Mouse (Mus musculus): ENCODE measurements at regions not wholly inside any gene's neighbourhood (a gene's known extent, or its start where the extent isn't known, plus 50 kb on each side); places are given as distances from the start of the nearest gene placed in this dataset.
A peak's percentile ranks its signal among the peaks of the same experiment; 100 is the strongest.

- peak overlapping the region; percentile 32 for H3K4me2 ChIP-seq
- ATAC-seq (replicated peaks; ENCODE audit: insufficient number of reproducible peaks, low FRiP score, low TSS enrichment): peak; percentile 82
- peaks cover 13% of the 10 kb centered on the region for H3K4me1 ChIP-seq (ENCODE audit: control insufficient read depth, insufficient read depth, low read length)
- no peaks in the 10 kb centered on the region for H3K36me3 ChIP-seq (ENCODE audit: control insufficient read depth, insufficient read depth, low read length)
- no peak overlapping the region for H3K4me3 ChIP-seq (ENCODE audit: low read depth, low read length)
- no peaks in the 10 kb centered on the region for H3K27me3 ChIP-seq (ENCODE audit: control insufficient read depth, insufficient read depth, low read length)
- H3K9ac ChIP-seq (ENCODE audit: low read depth, low read length): no peak overlapping the region
- WGBS (ENCODE audit: insufficient replicate concordance): 43% methylated on average over 13 of the region's 13 CpGs
- H3K9me3 ChIP-seq (replicated peaks; ENCODE audit: control insufficient read depth, low read length): no peaks in the 10 kb centered on the region
- peak overlapping the region; percentile 75 for H3K27ac ChIP-seq (ENCODE audit: low read depth, low read length)
These were observed 131.1 kb upstream of the Gas1 start for GRCm38 (mm10) chr13:60308062-60308801.

GRCm38 (mm10) chr13:60309482-60309881 lies 132.3 kb upstream of the Gas1 start:
- Histone ChIP-seq H3K27me3 (ENCODE audit: control insufficient read depth, insufficient read depth, low read length) (no peaks in the 10 kb centered on the region), H3K4me2 (no peak overlapping the region), H3K9me3 (replicated peaks; ENCODE audit: control insufficient read depth, low read length) (no peaks in the 10 kb centered on the region), H3K4me1 (ENCODE audit: control insufficient read depth, insufficient read depth, low read length) (peaks cover 13% of the 10 kb centered on the region), H3K9ac (ENCODE audit: low read depth, low read length) (no peak overlapping the region), H3K27ac (ENCODE audit: low read depth, low read length) (no peak overlapping the region), H3K36me3 (ENCODE audit: control insufficient read depth, insufficient read depth, low read length) (no peaks in the 10 kb centered on the region), H3K4me3 (ENCODE audit: low read depth, low read length) (no peak overlapping the region)
- ATAC-seq (replicated peaks; ENCODE audit: insufficient number of reproducible peaks, low FRiP score, low TSS enrichment): no peak
- 84% methylated on average over 12 of the region's 12 CpGs for WGBS (ENCODE audit: insufficient replicate concordance)

- H3K9me3 ChIP-seq (replicated peaks; ENCODE audit: control insufficient read depth, low read length): no peaks in the 10 kb centered on the region
- H3K4me1 ChIP-seq (ENCODE audit: control insufficient read depth, insufficient read depth, low read length): peaks cover 13% of the 10 kb centered on the region
- H3K4me3 ChIP-seq (ENCODE audit: low read depth, low read length): no peak overlapping the region
- 88% methylated on average over 4 of the region's 4 CpGs for WGBS (ENCODE audit: insufficient replicate concordance)
- no peak for ATAC-seq (replicated peaks; ENCODE audit: insufficient number of reproducible peaks, low FRiP score, low TSS enrichment)
- H3K36me3 ChIP-seq (ENCODE audit: control insufficient read depth, insufficient read depth, low read length): no peaks in the 10 kb centered on the region
- H3K27ac ChIP-seq (ENCODE audit: low read depth, low read length): no peak overlapping the region
- H3K4me2 ChIP-seq: no peak overlapping the region
- H3K27me3 ChIP-seq (ENCODE audit: control insufficient read depth, insufficient read depth, low read length): no peaks in the 10 kb centered on the region
- H3K9ac ChIP-seq (ENCODE audit: low read depth, low read length): no peak overlapping the region
These were observed 132.8 kb upstream of the Gas1 start for GRCm38 (mm10) chr13:60309926-60310325.

GRCm38 (mm10) chr13:60312397-60313085 lies 135.4 kb upstream of the Gas1 start:
- Histone ChIP-seq H3K4me3 (ENCODE audit: low read depth, low read length) (no peak overlapping the region), H3K4me1 (ENCODE audit: control insufficient read depth, insufficient read depth, low read length) (peaks cover 12% of the 10 kb centered on the region), H3K9ac (ENCODE audit: low read depth, low read length) (no peak overlapping the region), H3K9me3 (replicated peaks; ENCODE audit: control insufficient read depth, low read length) (no peaks in the 10 kb centered on the region), H3K27ac (ENCODE audit: low read depth, low read length) (no peak overlapping the region), H3K4me2 (no peak overlapping the region), H3K36me3 (ENCODE audit: control insufficient read depth, insufficient read depth, low read length) (no peaks in the 10 kb centered on the region), H3K27me3 (ENCODE audit: control insufficient read depth, insufficient read depth, low read length) (no peaks in the 10 kb centered on the region)
- no peak for ATAC-seq (replicated peaks; ENCODE audit: insufficient number of reproducible peaks, low FRiP score, low TSS enrichment)
- 73% methylated on average over 7 of the region's 7 CpGs for WGBS (ENCODE audit: insufficient replicate concordance)

- no peaks in the 10 kb centered on the region for H3K27me3 ChIP-seq (ENCODE audit: control insufficient read depth, insufficient read depth, low read length)
- H3K9me3 ChIP-seq (replicated peaks; ENCODE audit: control insufficient read depth, low read length): no peaks in the 10 kb centered on the region
- H3K4me2 ChIP-seq: no peak overlapping the region
- H3K4me3 ChIP-seq (ENCODE audit: low read depth, low read length): no peak overlapping the region
- 78% methylated on average over 8 of the region's 8 CpGs for WGBS (ENCODE audit: insufficient replicate concordance)
- H3K9ac ChIP-seq (ENCODE audit: low read depth, low read length): no peak overlapping the region
- no peak overlapping the region for H3K27ac ChIP-seq (ENCODE audit: low read depth, low read length)
- no peaks in the 10 kb centered on the region for H3K36me3 ChIP-seq (ENCODE audit: control insufficient read depth, insufficient read depth, low read length)
- ATAC-seq (replicated peaks; ENCODE audit: insufficient number of reproducible peaks, low FRiP score, low TSS enrichment): no peak
- no peaks in the 10 kb centered on the region for H3K4me1 ChIP-seq (ENCODE audit: control insufficient read depth, insufficient read depth, low read length)
These were observed 141.4 kb upstream of the Gas1 start for GRCm38 (mm10) chr13:60318436-60319020.

- Histone ChIP-seq H3K27me3 (ENCODE audit: control insufficient read depth, insufficient read depth, low read length) (no peaks in the 10 kb centered on the region), H3K4me1 (ENCODE audit: control insufficient read depth, insufficient read depth, low read length) (no peaks in the 10 kb centered on the region), H3K9ac (ENCODE audit: low read depth, low read length) (no peak overlapping the region), H3K4me3 (ENCODE audit: low read depth, low read length) (no peak overlapping the region), H3K4me2 (no peak overlapping the region), H3K27ac (ENCODE audit: low read depth, low read length) (no peak overlapping the region), H3K9me3 (replicated peaks; ENCODE audit: control insufficient read depth, low read length) (no peaks in the 10 kb centered on the region), H3K36me3 (ENCODE audit: control insufficient read depth, insufficient read depth, low read length) (no peaks in the 10 kb centered on the region)
- 77% methylated on average over 4 of the region's 4 CpGs for WGBS (ENCODE audit: insufficient replicate concordance)
- ATAC-seq (replicated peaks; ENCODE audit: insufficient number of reproducible peaks, low FRiP score, low TSS enrichment): no peak
These were observed 142.1 kb upstream of the Gas1 start for GRCm38 (mm10) chr13:60319268-60319667.

- Histone ChIP-seq H3K4me2 (no peak overlapping the region), H3K9me3 (replicated peaks; ENCODE audit: control insufficient read depth, low read length) (no peaks in the 10 kb centered on the region), H3K4me3 (ENCODE audit: low read depth, low read length) (no peak overlapping the region), H3K36me3 (ENCODE audit: control insufficient read depth, insufficient read depth, low read length) (no peaks in the 10 kb centered on the region), H3K9ac (ENCODE audit: low read depth, low read length) (no peak overlapping the region), H3K27me3 (ENCODE audit: control insufficient read depth, insufficient read depth, low read length) (no peaks in the 10 kb centered on the region), H3K27ac (ENCODE audit: low read depth, low read length) (no peak overlapping the region), H3K4me1 (ENCODE audit: control insufficient read depth, insufficient read depth, low read length) (no peaks in the 10 kb centered on the region)
- no peak for ATAC-seq (replicated peaks; ENCODE audit: insufficient number of reproducible peaks, low FRiP score, low TSS enrichment)
- 64% methylated on average over 5 of the region's 5 CpGs for WGBS (ENCODE audit: insufficient replicate concordance)
These were observed 142.9 kb upstream of the Gas1 start for GRCm38 (mm10) chr13:60319861-60320602.

GRCm38 (mm10) chr13:60322579-60322978 lies 145.4 kb upstream of the Gas1 start:
- Histone ChIP-seq H3K9ac (ENCODE audit: low read depth, low read length) (no peak overlapping the region), H3K36me3 (ENCODE audit: control insufficient read depth, insufficient read depth, low read length) (no peaks in the 10 kb centered on the region), H3K4me3 (ENCODE audit: low read depth, low read length) (no peak overlapping the region), H3K4me1 (ENCODE audit: control insufficient read depth, insufficient read depth, low read length) (no peaks in the 10 kb centered on the region), H3K4me2 (no peak overlapping the region), H3K27me3 (ENCODE audit: control insufficient read depth, insufficient read depth, low read length) (no peaks in the 10 kb centered on the region), H3K9me3 (replicated peaks; ENCODE audit: control insufficient read depth, low read length) (no peaks in the 10 kb centered on the region), H3K27ac (ENCODE audit: low read depth, low read length) (no peak overlapping the region)
- ATAC-seq (replicated peaks; ENCODE audit: insufficient number of reproducible peaks, low FRiP score, low TSS enrichment): no peak
- 79% methylated on average over 3 of the region's 3 CpGs for WGBS (ENCODE audit: insufficient replicate concordance)

Data from heart, embryonic 11.5 days (tissue).